Mouse (Mus musculus): ENCODE results near the gene Tmem156.

- TF ChIP-seq CTCF (IDR thresholded peaks at IDR 0.05; ENCODE audit: control insufficient read depth, insufficient read depth, insufficient read length): no peak
- no peak for TF ChIP-seq MYOG (IDR thresholded peaks at IDR 0.05; ENCODE audit: control insufficient read depth, extremely low read depth, insufficient read length)
- TF ChIP-seq MAX (IDR thresholded peaks at IDR 0.05): no peak
- TF ChIP-seq USF1 (IDR thresholded peaks at IDR 0.05; ENCODE audit: low read depth): no peak
- no peak for TF ChIP-seq CEBPB (IDR thresholded peaks at IDR 0.05; ENCODE audit: low read depth)
These were observed 28.0 kb upstream of the Tmem156 start for GRCm38 (mm10) chr5:65119918-65120317.
